Comparison of ENCODE assay signal across 7 mouse cellular contexts in the genomic region with DNA sequence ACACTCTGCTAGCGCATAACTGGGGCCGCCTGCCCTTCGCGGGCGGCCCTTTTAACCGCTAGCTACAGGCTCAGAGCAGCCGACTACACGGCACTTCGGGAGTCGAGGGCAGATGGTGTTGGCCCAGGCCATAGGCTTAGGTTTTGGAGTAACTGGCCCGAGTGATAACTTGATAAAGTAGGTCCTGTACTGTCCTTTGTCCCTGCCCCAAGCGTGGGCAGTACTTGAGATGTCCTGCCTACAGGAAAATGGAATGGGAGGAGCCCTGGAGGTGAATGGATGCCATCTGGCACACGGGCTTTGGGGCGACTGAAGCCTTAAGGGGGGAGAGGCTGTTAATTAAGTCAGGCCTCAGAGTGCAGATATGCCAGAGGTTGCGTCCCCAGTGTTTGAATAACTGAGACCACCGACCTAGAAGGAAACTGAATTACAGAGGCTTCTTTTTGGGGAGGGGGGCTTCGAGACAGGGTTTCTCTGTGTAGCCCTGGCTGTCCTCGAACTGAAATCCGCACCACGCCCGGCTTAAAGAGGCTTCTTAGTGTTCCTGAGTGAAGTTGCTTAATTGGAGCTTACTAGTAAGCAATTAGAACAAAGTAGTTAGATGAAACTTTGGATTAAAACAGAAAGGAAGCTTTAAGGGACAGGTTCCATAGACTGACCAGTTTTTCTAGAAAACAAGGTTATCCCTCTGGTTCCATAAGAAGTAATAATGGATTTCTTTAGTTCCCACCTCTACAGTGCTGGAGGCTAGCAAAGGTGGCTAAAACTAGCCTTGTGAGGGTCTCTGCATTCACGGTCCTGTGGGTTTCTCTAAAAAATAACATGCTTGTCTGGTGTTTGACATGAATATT. TPM values are rescaled to one million over a fixed set of nuclear protein-coding genes. Genes with fewer than 3 reads are reported as not detected.
A peak's percentile ranks its signal among the peaks of the same experiment; 100 is the strongest.
DNase-seq lines count a peak whose midpoint lies in the region; ATAC-seq and TF ChIP-seq lines count a peak whose summit lies in the region.

No protein-coding gene starts in this region.

- peak overlapping the region; percentile 84 for H3K4me2 ChIP-seq in hindbrain, postnatal 0 days (ENCODE audit: low read depth, low read length)

- peak; percentile 71 for ATAC-seq in hindbrain, postnatal 0 days
- peak; percentile 35 for ATAC-seq in megakaryocyte, adult 5-6 weeks (ENCODE audit: poor library complexity, severe bottlenecking)

- peak overlapping the region; percentile 87 for H3K9ac ChIP-seq in hindbrain, postnatal 0 days (replicated peaks; ENCODE audit: low read length)

- peak; percentile 80 for DNase-seq in adrenal gland, postnatal 10 days
- DNase-seq in embryo, embryonic 10 days (ENCODE audit: low spot score): peak; percentile 84
- peak; percentile 67 for DNase-seq in gastrocnemius, postnatal 10 days
- DNase-seq in hindbrain, postnatal 0 days (ENCODE audit: low spot score): peak; percentile 81
- peak; percentile 49 to 73 for DNase-seq in left cerebral cortex, postnatal 10 days (ENCODE audit: extremely low spot score in 1 of 2, low spot score in 2 of 2)
- DNase-seq in right cerebral cortex, postnatal 25 days: peak; percentile 44

- peak overlapping the region; percentile 63 for H3K4me3 ChIP-seq in hindbrain, postnatal 0 days (ENCODE audit: low read length)

- intact Hi-C loops in left cerebral cortex, postnatal 10 days (cut with DNase I): loop anchor here (5.0 kb wide), 1 partner anchor 111 kb away; the partner anchor contains the start of gene Tex2

- H3K27ac ChIP-seq in hindbrain, postnatal 0 days: peak overlapping the region; percentile 91

- H3K27me3 ChIP-seq in hindbrain, postnatal 0 days (ENCODE audit: insufficient read depth, low read length): no peaks in the 10 kb centered on the region

- no peak for TF ChIP-seq CTCF in hindbrain, postnatal 0 days (IDR thresholded peaks at IDR 0.05; ENCODE audit: low read depth)

- H3K4me1 ChIP-seq in hindbrain, postnatal 0 days (ENCODE audit: insufficient read depth, low read length): peaks cover 5% of the 10 kb centered on the region; the same call in 1 of the 2 replicates

- WGBS in hindbrain, postnatal 0 days: 1% methylated on average over 22 of the region's 22 CpGs

- no peaks in the 10 kb centered on the region for H3K36me3 ChIP-seq in hindbrain, postnatal 0 days (ENCODE audit: insufficient read depth, low read length)

- H3K9me3 ChIP-seq in hindbrain, postnatal 0 days (ENCODE audit: low read length): no peaks in the 10 kb centered on the region

RNA-seq across cellular contexts. Expression of gene Ern1, which starts 13.9 kb away (rescaled TPM):
- 10 to 100 TPM; 54.8 to 63.0 TPM for total RNA-seq in adrenal gland, postnatal 10 days (2021)
- total RNA-seq in gastrocnemius, postnatal 10 days (2021): 1 to 10 TPM; 5.0 to 7.5 TPM
- total RNA-seq in hindbrain, postnatal 0 days (2014; rRNA removed): 8.0 and 11.6 TPM in 2 replicates
- polyA plus RNA-seq in hindbrain, postnatal 0 days (2015; fragmentation: Nextera tagmentation; extraction: Ambion mirVana): 3.0 and 3.4 TPM in 2 replicates
- total RNA-seq in left cerebral cortex, postnatal 10 days (2021): 1 to 10 TPM; 7.6 to 9.5 TPM
- total RNA-seq in megakaryocyte, adult 5-6 weeks (2015): 37.9 and 43.1 TPM in 2 replicates
- 28.8 and 35.0 TPM in 2 replicates for total RNA-seq in megakaryocyte, adult 5-6 weeks (2017)

Comparison
In these comparisons a context has a peak if more than half of its experiments do, and no peak if none do; other contexts are left out.
1. Peak in every context shown above with its lines: DNase-seq, ATAC-seq, H3K4me3 ChIP-seq and H3K27ac ChIP-seq.